Mouse (Mus musculus): Measurements from ENCODE around the gene Dhh. TPM values are rescaled to one million over a fixed set of nuclear protein-coding genes. Genes with fewer than 3 reads are reported as not detected.
"Not testable (repeated sequence)": the region's sequence is repeated elsewhere in the genome, so short reads cannot be mapped to it uniquely, and the experiment has no call there.

The Dhh gene
- polyA plus RNA-seq (2016; fragmentation: Nextera tagmentation; extraction: Ambion mirVana), result 0.67 and 1.2 TPM in 2 replicates

DNA sequence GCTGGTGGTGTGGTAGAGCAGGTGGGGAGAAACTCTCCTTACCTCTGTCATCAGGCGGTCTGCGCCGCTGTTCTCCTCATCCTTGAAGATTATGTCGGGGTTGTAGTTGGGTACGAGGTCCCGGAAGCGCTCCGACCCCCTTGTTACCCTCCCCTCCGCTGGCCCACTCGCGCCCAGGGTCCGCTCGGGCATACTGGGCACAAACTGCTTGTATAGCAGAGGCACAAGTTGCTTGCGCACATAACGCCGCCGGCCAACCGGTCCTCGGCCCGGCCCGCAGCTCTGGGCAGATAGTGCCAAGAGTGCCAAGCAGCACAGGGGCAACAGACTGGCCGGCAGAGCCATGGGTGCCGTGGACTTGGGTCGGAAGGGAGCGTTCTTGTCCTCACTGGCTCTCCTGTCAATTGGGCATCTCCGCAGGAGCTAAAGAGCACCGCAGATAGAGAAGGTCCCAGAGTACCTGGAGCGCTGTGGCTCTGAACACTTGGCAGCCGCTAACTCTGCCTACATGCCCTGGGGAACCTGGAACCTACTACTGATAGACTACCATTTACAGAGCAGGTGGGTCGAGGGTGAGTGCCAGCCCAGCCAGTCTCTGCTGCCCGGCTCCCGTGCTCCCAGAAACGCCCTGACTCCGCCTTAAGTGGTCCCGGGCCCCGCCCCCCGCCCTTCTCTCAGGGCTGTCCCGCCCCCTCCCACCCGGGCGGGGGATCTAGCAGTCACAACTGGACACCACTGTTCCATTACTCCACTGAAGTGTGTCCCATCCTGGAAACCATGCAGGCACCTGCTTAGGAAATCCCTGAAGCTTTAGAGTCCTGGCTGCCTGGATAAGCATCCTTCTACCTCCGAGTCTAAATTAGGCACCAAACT is at the start of gene Dhh:
TSS of gene Dhh (minus strand) at position 613 of the 873 bp plus-strand sequence.
- Histone ChIP-seq H3K4me2 (replicated peaks) (peak within 1 kb of the TSS; percentile 42), H3K27ac (no peak within 1 kb of the TSS), H3K4me3 (peak within 1 kb of the TSS; percentile 24), H3K4me1 (peaks cover 33% of the 10 kb centered on the region), H3K9ac (0 out of 2 replicates have a peak within 1 kb of the TSS, but pooled peaks have one; percentile 26), H3K27me3 (peaks cover 74% of the 10 kb centered on the region), H3K9me3 (no peaks in the 10 kb centered on the region), H3K36me3 (peaks cover 3% of the 10 kb centered on the region; the same call in 1 of the 2 replicates)
- WGBS, result 1% methylated on average over 41 of the region's 41 CpGs
- ATAC-seq (ENCODE audit: insufficient number of reproducible peaks, insufficient read depth, low FRiP score, low TSS enrichment), result no peak

DNA sequence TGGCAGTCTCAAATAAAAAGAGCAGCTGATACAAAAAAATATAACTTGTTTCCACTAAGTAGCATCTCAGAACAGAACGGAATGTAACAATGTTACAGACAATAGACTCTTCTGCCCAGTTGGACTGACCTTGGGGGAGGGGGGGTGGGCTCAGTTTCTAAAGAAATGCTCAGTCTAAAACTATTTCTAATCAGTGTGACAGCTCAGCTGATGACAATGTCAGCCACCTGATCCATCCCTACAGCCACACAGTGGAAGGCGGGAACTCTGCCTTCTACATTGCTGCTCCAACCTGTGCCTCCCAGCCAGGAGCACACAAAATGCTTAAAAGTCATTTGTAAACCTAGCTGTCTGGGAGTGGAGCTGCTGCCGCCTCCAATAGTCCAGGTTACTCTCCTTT is 49.5 kb upstream of the Dhh start:
- ATAC-seq (ENCODE audit: insufficient number of reproducible peaks, insufficient read depth, low FRiP score, low TSS enrichment), result no peak
- Histone ChIP-seq H3K4me3 (no peak overlapping the region), H3K27ac (no peak overlapping the region), H3K36me3 (peaks cover 11% of the 10 kb centered on the region), H3K4me1 (no peaks in the 10 kb centered on the region; the same call in 1 of the 2 replicates), H3K9me3 (no peaks in the 10 kb centered on the region), H3K27me3 (no peaks in the 10 kb centered on the region), H3K4me2 (replicated peaks) (no peak overlapping the region), H3K9ac (no peak overlapping the region)
- 49% methylated on average over 3 of the region's 3 CpGs for WGBS

DNA sequence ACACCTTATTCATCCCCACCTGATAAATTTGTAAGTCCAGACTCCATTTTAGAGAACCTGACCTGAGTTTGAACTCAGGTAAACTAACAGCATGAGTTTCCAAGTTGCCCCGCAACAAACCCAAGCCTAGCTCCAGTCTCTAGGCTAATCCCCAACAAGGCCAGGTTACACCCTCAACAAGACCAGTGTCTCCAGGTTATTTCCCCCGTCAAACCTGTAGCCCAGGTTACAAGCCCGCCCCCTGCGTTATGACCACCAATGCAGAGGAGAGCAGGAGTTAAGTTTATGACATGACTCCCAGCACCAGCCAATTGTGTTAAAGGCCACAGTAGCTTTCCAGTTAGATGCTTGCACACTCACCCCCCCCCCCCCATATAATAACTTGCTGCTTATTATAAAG is 44.8 kb upstream of the Dhh start:
- no peaks in the 10 kb centered on the region for H3K4me1 ChIP-seq
- H3K4me2 ChIP-seq (replicated peaks), result no peak overlapping the region
- no peaks in the 10 kb centered on the region for H3K27me3 ChIP-seq
- no peak for ATAC-seq (ENCODE audit: insufficient number of reproducible peaks, insufficient read depth, low FRiP score, low TSS enrichment)
- no peak overlapping the region for H3K27ac ChIP-seq
- no peak overlapping the region for H3K4me3 ChIP-seq
- H3K36me3 ChIP-seq, result no peaks in the 10 kb centered on the region
- no peaks in the 10 kb centered on the region for H3K9me3 ChIP-seq
- WGBS, result 71% methylated on average over 4 of the region's 4 CpGs
- H3K9ac ChIP-seq, result no peak overlapping the region

DNA sequence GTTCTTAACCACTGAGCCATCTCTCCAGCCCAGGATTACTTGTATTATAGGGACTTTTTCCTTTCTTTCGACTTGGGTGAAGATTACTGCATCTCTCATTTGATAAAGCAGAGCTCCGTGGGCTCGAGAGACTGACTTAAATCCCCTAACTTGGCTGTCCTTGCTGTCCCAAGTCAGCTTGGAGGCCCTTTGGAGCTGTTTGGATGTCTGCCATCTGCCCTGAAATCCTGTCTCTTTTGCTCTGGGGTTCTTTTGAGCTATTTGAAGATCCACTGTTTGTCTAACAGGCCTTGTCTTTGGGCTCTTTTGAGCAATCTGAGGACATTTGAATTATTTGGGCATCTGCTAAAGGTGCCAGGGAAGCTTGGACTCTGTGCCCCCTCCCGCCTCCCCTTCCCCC is 43.7 kb upstream of the Dhh start:
- WGBS, result 87% methylated on average over 4 of the region's 4 CpGs
- no peaks in the 10 kb centered on the region for H3K4me1 ChIP-seq
- no peak for ATAC-seq (ENCODE audit: insufficient number of reproducible peaks, insufficient read depth, low FRiP score, low TSS enrichment)
- H3K9me3 ChIP-seq, result no peaks in the 10 kb centered on the region
- H3K4me2 ChIP-seq (replicated peaks), result no peak overlapping the region
- no peaks in the 10 kb centered on the region for H3K36me3 ChIP-seq
- H3K27ac ChIP-seq, result no peak overlapping the region
- no peak overlapping the region for H3K4me3 ChIP-seq
- H3K27me3 ChIP-seq, result no peaks in the 10 kb centered on the region
- no peak overlapping the region for H3K9ac ChIP-seq

DNA sequence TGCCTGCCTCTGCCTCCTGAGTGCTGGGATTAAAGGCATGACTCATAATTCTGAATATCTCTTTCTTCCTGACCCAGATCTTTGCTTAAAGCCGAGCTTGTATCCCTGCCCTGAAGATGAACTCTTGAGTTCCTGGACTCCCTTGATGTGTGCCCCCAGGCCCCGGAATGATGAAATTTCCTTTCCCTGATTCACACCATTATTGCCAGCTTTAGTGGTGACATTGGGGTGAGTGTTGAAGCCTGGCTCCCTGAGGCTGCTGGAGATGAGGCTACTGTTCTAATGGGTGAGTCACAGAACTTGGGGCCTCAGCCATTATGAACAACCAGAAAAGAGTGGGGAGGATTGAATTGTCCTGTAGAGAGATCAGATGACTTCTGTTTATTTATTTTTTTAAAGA is 43.2 kb upstream of the Dhh start:
- H3K4me1 ChIP-seq, result no peaks in the 10 kb centered on the region
- no peak for ATAC-seq (ENCODE audit: insufficient number of reproducible peaks, insufficient read depth, low FRiP score, low TSS enrichment)
- WGBS, result 54% methylated on average over 2 of the region's 2 CpGs
- H3K27me3 ChIP-seq, result no peaks in the 10 kb centered on the region
- no peak overlapping the region for H3K4me3 ChIP-seq
- no peaks in the 10 kb centered on the region for H3K36me3 ChIP-seq
- no peak overlapping the region for H3K4me2 ChIP-seq (replicated peaks)
- no peak overlapping the region for H3K9ac ChIP-seq
- no peaks in the 10 kb centered on the region for H3K9me3 ChIP-seq
- H3K27ac ChIP-seq, result no peak overlapping the region

DNA sequence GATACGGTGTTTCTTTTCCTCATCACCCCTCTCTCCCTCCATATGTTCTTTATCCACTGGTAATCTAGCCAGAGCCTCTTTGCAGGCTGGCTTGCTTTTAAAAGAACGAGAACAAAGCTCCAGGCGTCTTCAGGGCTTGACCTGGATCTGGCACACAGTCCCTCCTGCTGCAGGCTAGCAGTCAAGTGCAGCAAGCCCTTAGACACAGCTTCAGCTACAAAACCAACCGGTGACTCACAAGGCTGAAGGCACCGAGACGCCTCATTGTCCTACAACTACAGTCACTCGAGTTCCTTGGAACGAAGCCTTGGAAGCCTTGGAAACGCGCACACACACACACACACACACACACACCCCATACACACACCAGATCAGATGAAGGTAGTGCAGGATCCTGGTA is 42.5 kb upstream of the Dhh start:
- Histone ChIP-seq H3K36me3 (no peaks in the 10 kb centered on the region), H3K4me2 (replicated peaks) (no peak overlapping the region), H3K27me3 (no peaks in the 10 kb centered on the region), H3K9me3 (no peaks in the 10 kb centered on the region), H3K9ac (no peak overlapping the region), H3K27ac (no peak overlapping the region), H3K4me3 (no peak overlapping the region), H3K4me1 (peaks cover 1% of the 10 kb centered on the region)
- 70% methylated on average over 10 of the region's 10 CpGs for WGBS
- ATAC-seq (ENCODE audit: insufficient number of reproducible peaks, insufficient read depth, low FRiP score, low TSS enrichment), result no peak

DNA sequence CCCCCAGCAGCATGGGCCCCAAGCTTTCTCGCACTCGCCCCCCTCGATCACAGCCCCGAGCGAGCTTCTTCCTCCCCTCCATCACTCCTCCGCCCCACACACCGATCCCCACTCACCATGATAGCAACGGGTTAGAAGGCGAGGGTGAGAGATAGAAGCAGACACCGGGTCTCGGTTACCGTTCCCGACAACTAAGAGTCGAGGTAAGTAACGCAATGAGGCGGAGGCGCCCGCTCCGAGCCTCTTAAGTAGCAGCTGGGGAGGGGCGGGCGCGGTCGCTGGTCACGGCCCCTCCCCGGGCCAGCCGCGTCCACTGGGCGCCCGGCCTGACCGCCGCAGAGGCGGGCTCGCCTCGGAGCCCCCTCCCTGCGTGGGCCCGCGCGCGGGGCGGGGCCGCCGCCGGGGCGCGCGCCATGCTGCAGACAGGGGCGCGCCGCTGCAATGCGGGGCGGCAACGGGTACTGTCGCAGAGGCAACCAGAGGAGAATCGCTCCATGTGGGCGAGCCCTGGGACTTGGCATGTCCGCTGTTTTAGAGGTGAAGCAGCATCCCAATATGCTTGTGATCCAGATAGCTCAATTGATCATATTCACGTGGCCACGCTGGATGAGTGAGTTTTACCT is 36.0 kb upstream of the Dhh start, which contains the start of gene Tuba1b:
TSS of gene Tuba1b (minus strand) at position 349 of the 623 bp plus-strand sequence.
- peak within 1 kb of the TSS; percentile 79 for H3K4me3 ChIP-seq
- H3K36me3 ChIP-seq, result peaks cover 9% of the 10 kb centered on the region
- no peaks in the 10 kb centered on the region for H3K9me3 ChIP-seq
- ATAC-seq (ENCODE audit: insufficient number of reproducible peaks, insufficient read depth, low FRiP score, low TSS enrichment), result peak; percentile 89
- H3K4me1 ChIP-seq, result peaks cover 8% of the 10 kb centered on the region
- peak within 1 kb of the TSS; percentile 99 for H3K27ac ChIP-seq
- H3K4me2 ChIP-seq (replicated peaks), result peak within 1 kb of the TSS; percentile 94
- under 1% methylated on average over 58 of the region's 58 CpGs for WGBS
- H3K27me3 ChIP-seq, result no peaks in the 10 kb centered on the region
- H3K9ac ChIP-seq, result peak within 1 kb of the TSS; percentile 92

DNA sequence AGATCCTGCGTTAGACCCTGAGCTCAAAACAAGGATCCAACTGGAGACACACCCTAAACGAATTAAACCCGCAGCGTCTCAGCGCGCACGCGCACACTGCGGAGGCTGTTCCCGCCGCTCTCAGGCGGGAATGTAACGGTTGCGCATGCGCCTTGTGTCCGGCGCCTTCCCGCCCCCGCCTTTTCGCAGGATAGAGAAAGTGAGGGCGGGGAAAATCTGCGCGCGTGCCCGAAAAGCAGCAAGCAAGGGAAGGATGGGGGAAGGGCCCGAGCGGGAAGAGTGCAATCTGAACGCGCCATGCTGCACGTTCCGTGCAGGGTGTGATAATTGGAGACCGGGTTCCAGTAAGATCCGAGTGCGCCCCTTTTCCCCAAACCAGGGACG is 35.5 kb upstream of the Dhh start:
- H3K27me3 ChIP-seq, result no peaks in the 10 kb centered on the region
- H3K27ac ChIP-seq, result peak overlapping the region; percentile 99
- peaks cover 9% of the 10 kb centered on the region for H3K36me3 ChIP-seq
- peak overlapping the region; percentile 92 for H3K9ac ChIP-seq
- peaks cover 9% of the 10 kb centered on the region for H3K4me1 ChIP-seq
- no peaks in the 10 kb centered on the region for H3K9me3 ChIP-seq
- H3K4me3 ChIP-seq, result peak overlapping the region; percentile 79
- under 1% methylated on average over 35 of the region's 35 CpGs for WGBS
- H3K4me2 ChIP-seq (replicated peaks), result peak overlapping the region; percentile 94
- ATAC-seq (ENCODE audit: insufficient number of reproducible peaks, insufficient read depth, low FRiP score, low TSS enrichment), result peak; percentile 78

DNA sequence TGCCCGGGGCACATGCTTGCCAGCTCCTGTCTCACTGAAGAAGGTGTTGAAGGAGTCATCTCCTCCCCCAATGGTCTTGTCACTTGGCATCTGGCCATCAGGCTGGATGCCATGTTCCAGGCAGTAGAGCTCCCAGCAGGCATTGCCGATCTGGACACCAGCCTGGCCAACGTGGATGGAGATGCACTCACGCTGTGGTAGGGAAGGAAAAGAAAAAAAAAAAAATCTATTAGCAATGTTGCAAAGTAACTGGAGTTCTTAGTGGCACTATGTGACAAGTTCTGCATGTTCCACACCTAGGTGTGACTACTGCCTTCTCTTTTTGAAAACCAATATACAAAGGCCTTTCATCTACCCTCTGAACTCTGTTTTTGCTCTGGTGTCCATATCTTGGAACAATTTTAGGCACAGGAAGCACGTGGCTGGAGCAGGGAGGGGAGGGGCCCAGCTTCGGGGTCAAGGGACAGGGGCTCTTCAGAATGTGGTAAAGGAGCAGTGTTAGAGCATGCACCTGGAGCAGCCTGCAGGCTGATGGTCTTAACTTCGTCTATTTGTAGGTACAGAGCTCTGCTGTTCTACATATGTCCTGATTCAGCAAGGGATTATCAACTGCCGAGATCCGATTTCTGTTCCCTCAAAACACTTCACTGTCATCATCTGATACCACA is 34.8 kb upstream of the Dhh start:
- not testable (repeated sequence) for H3K36me3 ChIP-seq; H3K9me3 ChIP-seq; H3K27me3 ChIP-seq; ATAC-seq (ENCODE audit: insufficient number of reproducible peaks, insufficient read depth, low FRiP score, low TSS enrichment)
- Histone ChIP-seq H3K27ac (peak overlapping the region; percentile 99), H3K4me2 (replicated peaks) (peak overlapping the region; percentile 94), H3K4me3 (peak overlapping the region; percentile 79), H3K4me1 (peaks cover 10% of the 10 kb centered on the region), H3K9ac (peak overlapping the region; percentile 92)
- WGBS, result 16% methylated on average over 8 of the region's 9 CpGs

DNA sequence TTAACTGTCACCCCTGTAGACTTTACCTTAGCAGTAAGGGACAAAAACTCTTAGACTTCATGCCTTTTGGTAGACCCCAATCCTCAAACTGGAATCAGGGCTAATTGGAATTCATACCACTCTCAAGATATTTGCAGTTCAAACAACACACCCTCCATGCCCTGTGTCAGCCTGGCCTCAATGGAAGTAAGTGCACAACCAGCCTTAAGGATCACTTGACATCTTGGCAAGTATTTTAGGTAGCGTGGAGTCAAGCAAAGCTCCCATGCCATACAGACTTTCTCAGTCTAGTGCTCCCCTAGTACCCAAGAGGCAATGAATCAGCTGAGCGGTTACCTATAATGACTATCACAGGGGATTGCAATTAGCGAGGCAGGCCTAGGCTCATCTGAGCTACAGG is 32.7 kb upstream of the Dhh start:
- H3K9me3 ChIP-seq, result no peaks in the 10 kb centered on the region
- peaks cover 10% of the 10 kb centered on the region for H3K4me1 ChIP-seq
- ATAC-seq (ENCODE audit: insufficient number of reproducible peaks, insufficient read depth, low FRiP score, low TSS enrichment), result no peak
- no peak overlapping the region for H3K4me2 ChIP-seq (replicated peaks)
- H3K36me3 ChIP-seq, result peaks cover 9% of the 10 kb centered on the region
- no peak overlapping the region for H3K27ac ChIP-seq
- WGBS, result 73% methylated on average over 3 of the region's 3 CpGs
- H3K9ac ChIP-seq, result no peak overlapping the region
- no peaks in the 10 kb centered on the region for H3K27me3 ChIP-seq
- H3K4me3 ChIP-seq, result no peak overlapping the region

DNA sequence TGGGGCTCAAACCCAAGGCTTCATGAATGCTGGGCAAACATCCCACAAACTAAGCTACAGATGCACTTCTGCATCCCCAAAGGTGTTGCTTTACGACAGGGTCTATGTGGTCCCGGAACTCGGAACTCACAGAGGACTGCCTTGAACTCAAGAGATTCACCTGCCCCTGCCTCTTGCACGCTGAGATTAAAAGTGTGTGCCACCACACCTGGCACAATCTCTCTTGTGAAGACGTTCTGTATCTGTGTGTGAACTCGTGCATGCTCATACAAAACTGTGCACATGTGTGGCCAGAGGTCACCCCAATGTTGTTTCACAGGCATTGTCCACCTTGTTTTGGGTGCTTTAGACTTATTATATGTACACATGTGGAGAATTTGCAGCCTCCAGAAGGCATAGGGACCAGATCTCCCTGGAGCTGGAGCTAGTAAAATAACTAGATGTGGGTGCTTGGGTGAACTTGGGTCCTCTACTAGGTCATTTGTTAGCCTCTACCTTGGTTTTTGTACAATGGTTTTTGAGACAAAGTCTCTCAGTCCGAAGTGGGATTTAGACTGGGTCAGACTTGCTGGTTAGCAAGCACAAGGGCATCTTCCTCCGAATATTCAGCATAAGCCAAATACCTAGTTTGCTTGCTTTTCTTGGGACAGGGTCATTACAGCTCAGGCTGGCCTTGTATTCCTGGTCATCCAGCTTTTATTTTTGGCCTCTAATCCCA is 31.8 kb upstream of the Dhh start:
- WGBS, result 57% methylated on average over 8 of the region's 8 CpGs
- Histone ChIP-seq H3K4me3 (no peak overlapping the region), H3K9ac (no peak overlapping the region), H3K4me2 (replicated peaks) (no peak overlapping the region), H3K27ac (no peak overlapping the region), H3K4me1 (peaks cover 2% of the 10 kb centered on the region; the same call in 1 of the 2 replicates), H3K36me3 (peaks cover 9% of the 10 kb centered on the region), H3K9me3 (no peaks in the 10 kb centered on the region), H3K27me3 (no peaks in the 10 kb centered on the region)
- no peak for ATAC-seq (ENCODE audit: insufficient number of reproducible peaks, insufficient read depth, low FRiP score, low TSS enrichment)
